Mouse (Mus musculus): ENCODE data around the gene Faap100. TPM values are rescaled to one million over a fixed set of nuclear protein-coding genes. Genes with fewer than 3 reads are reported as not detected.
A peak's percentile ranks its signal among the peaks of the same experiment; 100 is the strongest.

Faap100 gene
- total and polyA plus RNA-seq, 2 experiments from 2014 or later: 76.4 to 175 TPM

DNA sequence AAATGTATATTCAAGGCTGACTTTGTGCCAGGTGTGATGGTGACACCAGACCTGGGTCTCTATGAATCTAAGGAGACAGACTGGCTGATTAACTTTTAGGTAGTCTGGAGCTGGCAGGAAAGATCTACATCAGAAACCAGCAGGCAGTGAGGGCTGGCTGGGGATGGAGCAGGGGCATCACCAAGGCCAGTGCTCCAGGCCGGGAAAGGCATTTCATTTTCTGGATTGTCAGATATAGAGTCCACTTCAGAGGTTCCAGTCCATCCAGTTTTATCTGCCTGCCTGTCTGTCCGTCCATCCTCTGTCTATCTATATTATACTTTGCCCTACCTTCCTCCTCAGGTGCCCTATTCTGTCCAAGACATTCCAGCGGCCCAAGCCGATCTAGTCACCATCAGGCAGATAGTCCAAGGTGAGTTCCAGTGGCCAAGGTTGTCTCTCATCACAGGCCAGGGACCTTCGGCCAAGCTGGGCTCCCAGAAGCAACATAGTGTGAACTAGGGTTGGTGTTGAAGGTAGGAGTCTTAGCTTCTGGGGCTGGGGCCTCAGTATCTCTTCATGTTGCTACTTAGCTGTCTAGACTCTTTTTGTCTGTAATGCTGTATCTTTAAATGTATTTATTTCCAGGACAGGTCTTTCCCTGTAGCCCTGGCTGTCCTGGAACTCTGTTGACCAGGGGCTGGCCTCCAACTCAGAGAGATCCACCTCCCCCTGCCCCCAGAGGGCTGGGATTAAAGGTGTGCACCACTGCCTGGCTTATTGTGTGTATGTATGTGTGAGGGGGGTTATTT lies 34.9 kb downstream of the Faap100 start:
- Histone ChIP-seq H3K27ac (no peak overlapping the region), H3K4me3 (ENCODE audit: low read length) (no peak overlapping the region)
- WGBS: 75% methylated on average over 5 of the region's 5 CpGs

DNA sequence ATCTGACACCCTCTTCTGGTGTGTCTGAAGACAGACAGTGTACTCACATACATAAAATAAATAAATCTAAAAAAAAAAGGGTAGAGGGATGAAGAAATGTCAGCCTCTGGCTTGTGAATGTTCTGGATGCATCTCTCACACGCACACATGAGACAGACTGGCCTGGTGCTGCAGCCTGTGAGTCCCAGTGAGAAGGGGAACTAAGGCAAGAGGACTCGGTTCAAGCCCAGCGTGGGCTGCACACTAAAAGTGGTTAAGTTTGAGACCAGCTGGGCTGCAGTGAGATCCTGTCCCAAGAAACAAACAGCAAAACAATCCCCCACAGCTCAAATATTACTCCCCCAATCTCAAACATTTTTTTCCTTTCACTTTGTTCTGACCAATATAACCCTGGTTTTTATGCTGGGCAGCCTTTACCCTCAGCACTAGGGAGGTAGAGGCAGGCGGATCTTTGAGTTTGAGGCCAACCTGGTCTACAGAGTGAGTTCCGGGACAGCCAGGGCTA lies 35.9 kb downstream of the Faap100 start:
- Histone ChIP-seq H3K36me3 (ENCODE audit: insufficient read depth, low read length) (peaks cover 14% of the 10 kb centered on the region), H3K4me3 (ENCODE audit: low read length) (no peak overlapping the region), H3K27ac (no peak overlapping the region), H3K4me2 (ENCODE audit: low read depth, low read length) (no peak overlapping the region), H3K4me1 (ENCODE audit: insufficient read depth, low read length) (peaks cover 7% of the 10 kb centered on the region), H3K9me3 (ENCODE audit: low read length) (no peaks in the 10 kb centered on the region), H3K9ac (replicated peaks; ENCODE audit: low read length) (no peak overlapping the region), H3K27me3 (ENCODE audit: insufficient read depth, low read length) (no peaks in the 10 kb centered on the region)
- ATAC-seq (no peak), DNase-seq (ENCODE audit: low spot score) (no peak)
- 87% methylated on average over 5 of the region's 5 CpGs for WGBS
- TF ChIP-seq CTCF (IDR thresholded peaks at IDR 0.05; ENCODE audit: low read depth): peak; percentile 5; the same call in 1 of the 2 replicates

More for the DNA sequence above, 34.9 kb downstream of the Faap100 start:
- no peaks in the 10 kb centered on the region for H3K27me3 ChIP-seq (ENCODE audit: insufficient read depth, low read length)
- DNase-seq (ENCODE audit: low spot score) (no peak), ATAC-seq (no peak)
- peaks cover 14% of the 10 kb centered on the region for H3K36me3 ChIP-seq (ENCODE audit: insufficient read depth, low read length)
- no peak overlapping the region for H3K9ac ChIP-seq (replicated peaks; ENCODE audit: low read length)
- no peak overlapping the region; the same call in 1 of the 2 replicates for H3K4me2 ChIP-seq (ENCODE audit: low read depth, low read length)
- no peak for TF ChIP-seq CTCF (IDR thresholded peaks at IDR 0.05; ENCODE audit: low read depth)
- H3K9me3 ChIP-seq (ENCODE audit: low read length): no peaks in the 10 kb centered on the region
- peaks cover 7% of the 10 kb centered on the region for H3K4me1 ChIP-seq (ENCODE audit: insufficient read depth, low read length)

DNA sequence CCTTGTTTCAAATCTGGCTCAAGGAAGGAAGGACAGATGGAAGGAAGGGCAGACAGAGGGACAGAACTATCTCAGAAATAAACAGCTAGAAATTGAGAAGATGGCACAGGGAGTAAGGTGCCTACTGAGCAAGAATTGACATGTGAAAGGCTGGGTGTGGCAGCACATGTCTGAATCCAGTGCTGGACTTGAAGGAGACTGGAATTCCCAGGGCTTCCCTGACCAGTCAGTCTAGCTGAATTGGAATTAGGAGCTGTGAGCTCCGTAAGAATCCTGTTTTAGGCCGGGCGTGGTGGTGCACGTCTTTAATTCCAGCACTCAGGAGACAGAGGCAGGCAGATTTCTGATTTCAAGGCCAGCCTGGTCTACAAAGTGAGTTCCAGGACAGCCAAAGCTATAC lies 36.9 kb downstream of the Faap100 start:
- no peak overlapping the region for H3K4me2 ChIP-seq (ENCODE audit: low read depth, low read length)
- WGBS: 97% methylated on average over 4 of the region's 4 CpGs
- DNase-seq (ENCODE audit: low spot score): no peak
- H3K9ac ChIP-seq (replicated peaks; ENCODE audit: low read length): no peak overlapping the region
- ATAC-seq: no peak
- no peak overlapping the region for H3K4me3 ChIP-seq (ENCODE audit: low read length)
- TF ChIP-seq CTCF (IDR thresholded peaks at IDR 0.05; ENCODE audit: low read depth): no peak
- H3K27me3 ChIP-seq (ENCODE audit: insufficient read depth, low read length): no peaks in the 10 kb centered on the region
- no peak overlapping the region for H3K27ac ChIP-seq
- H3K36me3 ChIP-seq (ENCODE audit: insufficient read depth, low read length): peaks cover 14% of the 10 kb centered on the region
- H3K9me3 ChIP-seq (ENCODE audit: low read length): no peaks in the 10 kb centered on the region
- H3K4me1 ChIP-seq (ENCODE audit: insufficient read depth, low read length): peaks cover 7% of the 10 kb centered on the region

DNA sequence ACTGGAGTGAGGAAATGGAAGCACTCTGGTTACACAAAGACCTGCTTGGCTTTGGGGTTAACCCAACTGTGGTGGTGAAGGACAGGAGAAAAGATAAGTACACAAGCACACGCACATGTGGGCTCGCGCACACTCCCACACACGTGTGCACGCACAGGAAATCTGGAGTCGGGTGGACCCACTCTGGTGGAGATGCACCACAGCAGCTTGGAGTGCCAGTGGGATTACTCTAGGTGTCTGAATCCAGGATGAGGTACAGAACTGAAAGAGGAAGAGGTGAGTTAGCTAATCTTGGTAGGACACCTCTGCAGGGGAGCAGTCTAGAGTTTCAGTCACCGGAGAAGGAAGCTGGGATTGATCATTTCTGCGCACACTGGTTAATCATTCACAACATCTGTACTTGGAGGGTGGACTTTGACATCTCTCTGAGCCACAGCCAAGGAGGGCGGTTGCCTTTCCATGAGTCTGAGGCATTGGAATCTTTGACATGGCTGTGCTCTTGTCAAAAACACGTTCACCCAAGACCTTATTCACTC lies 38.5 kb downstream of the Faap100 start:
- Histone ChIP-seq H3K27ac (no peak overlapping the region), H3K9me3 (ENCODE audit: low read length) (no peaks in the 10 kb centered on the region), H3K9ac (replicated peaks; ENCODE audit: low read length) (no peak overlapping the region), H3K4me2 (ENCODE audit: low read depth, low read length) (no peak overlapping the region), H3K4me3 (ENCODE audit: low read length) (no peak overlapping the region), H3K36me3 (ENCODE audit: insufficient read depth, low read length) (peaks cover 10% of the 10 kb centered on the region; the same call in 1 of the 2 replicates), H3K4me1 (ENCODE audit: insufficient read depth, low read length) (peaks cover 2% of the 10 kb centered on the region), H3K27me3 (ENCODE audit: insufficient read depth, low read length) (no peaks in the 10 kb centered on the region)
- DNase-seq (ENCODE audit: low spot score) (no peak), ATAC-seq (no peak)
- TF ChIP-seq CTCF (IDR thresholded peaks at IDR 0.05; ENCODE audit: low read depth): no peak
- WGBS: 89% methylated on average over 10 of the region's 10 CpGs

DNA sequence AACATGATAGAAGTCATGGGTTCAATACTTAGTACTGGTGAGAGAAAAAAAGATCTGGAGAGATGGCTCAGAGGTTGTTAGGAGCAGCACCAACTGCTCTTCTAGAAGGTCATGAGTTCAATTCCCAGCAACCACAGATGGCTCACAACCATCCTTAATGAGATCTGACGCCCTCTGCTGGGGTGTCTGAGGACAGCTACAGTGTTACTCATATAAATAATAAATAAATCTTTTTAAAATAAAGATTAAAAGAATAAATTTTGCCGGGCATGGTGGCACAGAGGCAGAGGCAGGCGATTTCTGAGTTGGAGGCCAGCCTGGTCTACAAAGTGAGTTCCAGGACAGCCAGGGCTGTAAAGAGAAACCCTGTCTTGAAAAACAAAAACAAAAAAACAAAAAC lies 39.8 kb downstream of the Faap100 start:
- Histone ChIP-seq H3K4me2 (ENCODE audit: low read depth, low read length) (no peak overlapping the region), H3K27ac (no peak overlapping the region), H3K9me3 (ENCODE audit: low read length) (no peaks in the 10 kb centered on the region), H3K4me3 (ENCODE audit: low read length) (no peak overlapping the region), H3K9ac (replicated peaks; ENCODE audit: low read length) (no peak overlapping the region), H3K36me3 (ENCODE audit: insufficient read depth, low read length) (no peaks in the 10 kb centered on the region), H3K4me1 (ENCODE audit: insufficient read depth, low read length) (no peaks in the 10 kb centered on the region), H3K27me3 (ENCODE audit: insufficient read depth, low read length) (no peaks in the 10 kb centered on the region)
- ATAC-seq (no peak), DNase-seq (ENCODE audit: low spot score) (no peak)
- no peak for TF ChIP-seq CTCF (IDR thresholded peaks at IDR 0.05; ENCODE audit: low read depth)
- 67% methylated on average over 3 of the region's 3 CpGs for WGBS

DNA sequence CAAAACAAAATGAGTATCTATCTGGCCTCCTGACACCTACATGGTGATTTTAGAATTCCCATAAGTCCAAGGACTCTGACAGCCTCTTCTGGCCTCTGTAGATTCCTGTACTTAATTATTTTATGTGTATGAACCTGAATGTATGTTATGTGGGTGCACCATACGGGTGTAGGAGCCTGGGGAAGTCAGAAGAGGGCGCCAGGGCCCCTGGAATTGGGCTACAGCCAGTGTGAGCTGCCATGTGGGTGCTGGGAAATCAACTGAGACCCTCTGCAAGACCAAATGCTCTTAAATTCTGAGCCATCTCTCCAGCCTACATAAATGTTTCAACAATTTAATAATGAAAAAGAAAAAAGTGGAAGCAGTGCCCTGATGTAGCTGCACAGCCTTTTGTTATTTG lies 41.1 kb downstream of the Faap100 start:
- Histone ChIP-seq H3K9ac (replicated peaks; ENCODE audit: low read length) (no peak overlapping the region), H3K4me2 (ENCODE audit: low read depth, low read length) (no peak overlapping the region), H3K9me3 (ENCODE audit: low read length) (no peaks in the 10 kb centered on the region), H3K4me1 (ENCODE audit: insufficient read depth, low read length) (no peaks in the 10 kb centered on the region), H3K4me3 (ENCODE audit: low read length) (no peak overlapping the region), H3K27me3 (ENCODE audit: insufficient read depth, low read length) (no peaks in the 10 kb centered on the region), H3K36me3 (ENCODE audit: insufficient read depth, low read length) (no peaks in the 10 kb centered on the region), H3K27ac (no peak overlapping the region)
- DNase-seq (ENCODE audit: low spot score) (no peak), ATAC-seq (no peak)
- TF ChIP-seq CTCF (IDR thresholded peaks at IDR 0.05; ENCODE audit: low read depth): no peak
- WGBS: 44% methylated on average over 2 of the region's 2 CpGs

All from hindbrain, postnatal 0 days (tissue).